Mouse (Mus musculus) brain, embryonic 18.5 days (tissue): Measurements from ENCODE around the gene Cyb5r2.

Experiments
- DNase-seq: peaks from one replicate; pipeline ENCODE4 v3.0.0-alpha.2; 2012; ENCODE audit warnings: low read depth, low spot score

The Cyb5r2 gene

GRCm38 (mm10) chr7:107757308-107758151 lies at the start of gene Cyb5r2:
Gene Cyb5r2 (minus strand): TSS chr7:107758032.
- no peak for DNase-seq

- DNase-seq, result no peak
Observed at GRCm38 (mm10) chr7:107802138-107802537, 44.3 kb upstream of the Cyb5r2 start.

- DNase-seq, result no peak
Observed at GRCm38 (mm10) chr7:107801108-107801507, 43.3 kb upstream of the Cyb5r2 start, which contains the start of gene Ovch2. Gene Ovch2 (minus strand): TSS chr7:107801208.

GRCm38 (mm10) chr7:107796500-107796899 lies 38.7 kb upstream of the Cyb5r2 start:
- DNase-seq, result no peak

GRCm38 (mm10) chr7:107787977-107788620 lies 30.3 kb upstream of the Cyb5r2 start:
- no peak for DNase-seq

- no peak for DNase-seq
Observed at GRCm38 (mm10) chr7:107779611-107780010, 21.8 kb upstream of the Cyb5r2 start.

- DNase-seq, result no peak
Observed at GRCm38 (mm10) chr7:107778216-107778615, 20.4 kb upstream of the Cyb5r2 start.

- DNase-seq, result no peak
Observed at GRCm38 (mm10) chr7:107770812-107771211, 13.0 kb upstream of the Cyb5r2 start.

GRCm38 (mm10) chr7:107756748-107757147 lies 1.1 kb downstream of the Cyb5r2 start:
- no peak for DNase-seq

GRCm38 (mm10) chr7:107755905-107756304 lies 1.9 kb downstream of the Cyb5r2 start:
- no peak for DNase-seq

GRCm38 (mm10) chr7:107752031-107752520 lies 5.8 kb downstream of the Cyb5r2 start:
- DNase-seq, result no peak

GRCm38 (mm10) chr7:107749721-107750120 lies 8.1 kb downstream of the Cyb5r2 start:
- no peak for DNase-seq

- DNase-seq, result no peak
Observed at GRCm38 (mm10) chr7:107749270-107749669, 8.6 kb downstream of the Cyb5r2 start.

- no peak for DNase-seq
Observed at GRCm38 (mm10) chr7:107747954-107748353, 9.9 kb downstream of the Cyb5r2 start.

- DNase-seq, result no peak
Observed at GRCm38 (mm10) chr7:107747476-107747875, 10.4 kb downstream of the Cyb5r2 start.

GRCm38 (mm10) chr7:107746036-107746435 lies 11.8 kb downstream of the Cyb5r2 start:
- no peak for DNase-seq

GRCm38 (mm10) chr7:107745111-107745510 lies 12.7 kb downstream of the Cyb5r2 start:
- no peak for DNase-seq

GRCm38 (mm10) chr7:107744454-107744853 lies 13.4 kb downstream of the Cyb5r2 start:
- DNase-seq, result no peak

GRCm38 (mm10) chr7:107742963-107743465 lies 14.8 kb downstream of the Cyb5r2 start:
- DNase-seq, result no peak

GRCm38 (mm10) chr7:107738726-107739125 lies 19.1 kb downstream of the Cyb5r2 start:
- DNase-seq, result no peak

GRCm38 (mm10) chr7:107733162-107733561 lies 24.7 kb downstream of the Cyb5r2 start:
- no peak for DNase-seq

- no peak for DNase-seq
Observed at GRCm38 (mm10) chr7:107730587-107730986, 27.2 kb downstream of the Cyb5r2 start.
